Mouse (Mus musculus) right cerebral cortex, adult 18-20 months (tissue): ENCODE data around the gene Gm9045.
"Not testable (repeated sequence)": the region's sequence is repeated elsewhere in the genome, so short reads cannot be mapped to it uniquely, and the experiment has no call there.

Experiments used
- DNase-seq: peaks from one replicate; pipeline ENCODE4 v3.0.0; 2022; ENCODE audit warnings: mixed read lengths

Gm9045 gene

DNA sequence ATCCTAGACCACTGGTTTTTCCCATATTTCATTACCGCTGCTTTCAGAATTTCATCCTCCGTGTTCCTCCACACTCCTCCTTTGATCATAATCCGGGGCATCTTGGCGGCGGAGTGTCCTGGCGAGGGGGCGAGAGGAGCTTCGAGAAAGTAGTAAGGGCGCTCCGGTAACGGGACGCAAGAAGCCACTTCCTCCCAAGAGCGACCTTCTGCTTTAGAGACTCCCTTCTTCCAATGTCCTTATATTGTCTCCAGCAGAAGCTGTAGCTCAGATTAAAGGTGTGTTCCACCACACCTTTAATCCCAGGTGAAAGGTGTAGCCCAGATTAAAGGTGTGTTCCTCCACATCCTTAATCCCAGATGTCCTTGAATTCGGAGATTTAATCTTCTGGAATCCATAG lies at the start of gene Gm9045:
Gene Gm9045 (minus strand): TSS at position 101 of the 400 bp plus-strand sequence.
- not testable (repeated sequence) for DNase-seq

DNA sequence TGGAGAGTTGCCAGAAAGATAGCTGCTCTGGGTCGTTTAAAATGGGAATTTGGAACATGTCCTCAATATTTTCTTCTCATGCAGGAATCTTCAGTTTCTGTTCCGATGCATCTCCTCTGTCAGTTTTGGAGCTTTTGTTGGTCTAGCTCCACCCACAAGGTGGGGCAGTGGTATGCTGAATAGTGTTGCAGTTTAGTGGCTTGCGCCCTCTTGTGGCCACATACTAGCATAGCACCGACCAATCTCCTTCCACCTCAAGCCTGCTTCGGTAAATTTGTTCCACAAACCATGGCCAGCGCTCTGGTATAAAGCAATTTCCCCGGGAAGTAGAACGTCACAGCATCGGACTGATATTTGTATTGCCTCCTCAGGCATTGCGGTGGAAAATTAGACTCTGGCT lies 32.8 kb upstream of the Gm9045 start:
- peak; percentile 87 for DNase-seq

DNA sequence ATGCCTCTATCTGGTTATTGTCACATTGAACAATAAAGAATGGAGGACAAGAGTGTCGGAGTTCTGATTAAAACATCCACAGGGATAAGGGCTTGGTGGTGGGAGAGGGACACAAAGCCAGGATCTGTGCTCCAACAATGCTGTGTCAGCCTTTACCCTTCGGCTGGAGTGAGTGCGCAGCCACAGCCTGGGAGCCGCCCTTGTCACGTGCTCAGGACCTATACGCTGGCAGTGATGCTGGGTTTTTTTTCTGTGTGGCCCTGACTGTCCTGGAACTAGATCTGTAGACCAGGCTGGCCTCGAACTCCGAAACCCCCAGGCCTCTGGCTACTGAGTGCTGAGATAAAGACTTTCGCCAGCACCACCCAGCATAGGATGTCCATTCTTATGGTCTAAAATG lies 31.9 kb upstream of the Gm9045 start:
- no peak for DNase-seq

DNA sequence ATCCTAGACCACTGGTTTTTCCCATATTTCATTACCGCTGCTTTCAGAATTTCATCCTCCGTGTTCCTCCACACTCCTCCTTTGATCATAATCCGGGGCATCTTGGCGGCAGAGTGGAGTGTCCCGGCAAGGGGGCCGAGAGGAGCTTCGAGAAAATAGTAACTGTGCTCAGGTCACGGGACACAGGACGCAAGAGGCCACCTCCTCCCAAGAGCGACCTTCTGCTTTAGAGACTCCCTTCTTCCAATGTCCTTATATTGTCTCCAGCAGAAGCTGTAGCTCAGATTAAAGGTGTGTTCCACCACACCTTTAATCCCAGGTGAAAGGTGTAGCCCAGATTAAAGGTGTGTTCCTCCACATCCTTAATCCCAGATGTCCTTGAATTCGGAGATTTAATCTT lies 16.4 kb upstream of the Gm9045 start, which contains the start of gene Gm9049:
Gene Gm9049 (minus strand): TSS at position 101 of the 400 bp plus-strand sequence.
- DNase-seq = not testable (repeated sequence)

DNA sequence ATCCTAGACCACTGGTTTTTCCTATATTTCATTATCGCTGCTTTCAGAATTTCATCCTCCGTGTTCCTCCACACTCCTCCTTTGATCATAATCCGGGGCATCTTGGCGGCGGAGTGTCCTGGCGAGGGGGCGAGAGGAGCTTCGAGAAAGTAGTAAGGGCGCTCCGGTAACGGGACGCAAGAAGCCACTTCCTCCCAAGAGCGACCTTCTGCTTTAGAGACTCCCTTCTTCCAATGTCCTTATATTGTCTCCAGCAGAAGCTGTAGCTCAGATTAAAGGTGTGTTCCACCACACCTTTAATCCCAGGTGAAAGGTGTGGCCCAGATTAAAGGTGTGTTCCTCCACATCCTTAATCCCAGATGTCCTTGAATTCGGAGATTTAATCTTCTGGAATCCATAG lies 10.9 kb upstream of the Gm9045 start, which contains the start of gene Gm9048:
Gene Gm9048 (minus strand): TSS at position 101 of the 400 bp plus-strand sequence.
- DNase-seq = not testable (repeated sequence)

DNA sequence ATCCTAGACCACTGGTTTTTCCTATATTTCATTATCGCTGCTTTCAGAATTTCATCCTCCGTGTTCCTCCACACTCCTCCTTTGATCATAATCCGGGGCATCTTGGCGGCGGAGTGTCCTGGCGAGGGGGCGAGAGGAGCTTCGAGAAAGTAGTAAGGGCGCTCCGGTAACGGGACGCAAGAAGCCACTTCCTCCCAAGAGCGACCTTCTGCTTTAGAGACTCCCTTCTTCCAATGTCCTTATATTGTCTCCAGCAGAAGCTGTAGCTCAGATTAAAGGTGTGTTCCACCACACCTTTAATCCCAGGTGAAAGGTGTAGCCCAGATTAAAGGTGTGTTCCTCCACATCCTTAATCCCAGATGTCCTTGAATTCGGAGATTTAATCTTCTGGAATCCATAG lies 5.5 kb upstream of the Gm9045 start, which contains the start of gene Gm9046:
Gene Gm9046 (minus strand): TSS at position 101 of the 400 bp plus-strand sequence.
- DNase-seq = not testable (repeated sequence)

DNA sequence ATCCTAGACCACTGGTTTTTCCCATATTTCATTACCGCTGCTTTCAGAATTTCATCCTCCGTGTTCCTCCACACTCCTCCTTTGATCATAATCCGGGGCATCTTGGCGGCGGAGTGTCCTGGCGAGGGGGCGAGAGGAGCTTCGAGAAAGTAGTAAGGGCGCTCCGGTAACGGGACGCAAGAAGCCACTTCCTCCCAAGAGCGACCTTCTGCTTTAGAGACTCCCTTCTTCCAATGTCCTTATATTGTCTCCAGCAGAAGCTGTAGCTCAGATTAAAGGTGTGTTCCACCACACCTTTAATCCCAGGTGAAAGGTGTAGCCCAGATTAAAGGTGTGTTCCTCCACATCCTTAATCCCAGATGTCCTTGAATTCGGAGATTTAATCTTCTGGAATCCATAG lies 5.3 kb downstream of the Gm9045 start, which contains the start of gene Gm9044:
Gene Gm9044 (minus strand): TSS at position 101 of the 400 bp plus-strand sequence.
- DNase-seq = not testable (repeated sequence)

DNA sequence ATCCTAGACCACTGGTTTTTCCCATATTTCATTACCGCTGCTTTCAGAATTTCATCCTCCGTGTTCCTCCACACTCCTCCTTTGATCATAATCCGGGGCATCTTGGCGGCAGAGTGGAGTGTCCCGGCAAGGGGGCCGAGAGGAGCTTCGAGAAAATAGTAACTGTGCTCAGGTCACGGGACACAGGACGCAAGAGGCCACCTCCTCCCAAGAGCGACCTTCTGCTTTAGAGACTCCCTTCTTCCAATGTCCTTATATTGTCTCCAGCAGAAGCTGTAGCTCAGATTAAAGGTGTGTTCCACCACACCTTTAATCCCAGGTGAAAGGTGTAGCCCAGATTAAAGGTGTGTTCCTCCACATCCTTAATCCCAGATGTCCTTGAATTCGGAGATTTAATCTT lies 10.8 kb downstream of the Gm9045 start, which contains the start of gene Gm9040:
Gene Gm9040 (minus strand): TSS at position 101 of the 400 bp plus-strand sequence.
- DNase-seq = not testable (repeated sequence)

DNA sequence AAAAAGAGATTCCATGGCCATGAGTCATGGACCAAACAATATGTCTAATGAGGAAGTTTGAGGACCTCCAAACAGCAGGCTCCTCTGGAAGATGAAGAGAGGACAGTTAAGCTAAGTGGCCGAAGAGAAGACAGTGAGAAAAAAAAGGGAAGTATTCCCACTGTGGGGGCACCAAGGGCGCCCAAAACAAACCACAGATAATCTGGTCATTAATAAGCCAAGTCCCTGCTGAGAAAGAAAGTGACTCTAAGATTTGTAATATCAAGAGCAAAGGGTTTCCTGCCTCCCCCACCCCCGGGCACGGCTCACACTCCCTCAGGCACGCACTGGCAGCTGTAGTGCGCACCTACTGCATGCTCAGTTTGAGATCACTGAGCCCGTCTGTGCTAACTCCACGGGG lies 18.6 kb downstream of the Gm9045 start:
- DNase-seq = no peak

DNA sequence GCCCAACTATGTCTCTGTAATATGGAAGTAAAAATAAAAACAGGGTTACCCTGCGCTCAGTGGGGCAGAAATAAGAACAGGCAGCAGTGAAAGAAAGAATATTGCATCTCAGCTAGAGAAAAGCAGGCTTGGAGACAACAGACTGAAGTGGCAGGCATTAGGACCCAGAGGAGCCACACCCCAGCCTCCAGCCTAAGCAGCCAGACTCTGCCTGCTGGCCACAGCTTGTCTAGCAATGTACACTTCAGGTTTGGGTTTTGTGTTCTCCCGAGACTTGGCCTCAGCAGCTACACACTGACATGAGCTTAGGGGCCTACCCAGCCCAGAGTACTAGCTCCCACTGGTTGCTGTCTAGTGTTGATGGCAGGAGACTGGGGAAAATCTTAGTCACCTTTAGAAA lies 35.5 kb downstream of the Gm9045 start:
- not testable (repeated sequence) for DNase-seq

DNA sequence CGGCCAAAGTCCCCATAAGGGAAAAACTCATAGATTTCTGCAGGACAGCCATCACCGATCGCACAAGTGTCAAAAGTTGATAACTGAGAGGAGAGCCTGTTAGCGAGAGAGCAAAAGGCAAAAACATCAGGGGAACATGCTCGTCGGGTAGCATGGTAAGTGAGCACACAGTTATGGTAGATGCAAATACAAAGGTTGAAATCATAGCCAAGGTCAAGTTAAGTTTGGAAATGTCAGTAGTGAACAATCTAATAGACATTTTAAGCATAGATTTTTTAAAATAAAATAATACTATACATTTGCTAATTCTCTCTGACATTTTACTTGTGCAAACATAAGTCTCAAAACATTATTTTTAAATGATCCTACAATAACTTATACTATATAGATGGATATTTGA lies 42.7 kb downstream of the Gm9045 start, which contains the start of gene Iltifb:
Gene Iltifb (minus strand): TSS at position 101 of the 400 bp plus-strand sequence.
- no peak for DNase-seq
